Mouse (Mus musculus) gonadal fat pad, adult 2 months (tissue): ENCODE measurements at regions not wholly inside any gene's neighbourhood (a gene's known extent, or its start where the extent isn't known, plus 50 kb on each side); places are given as distances from the start of the nearest gene placed in this dataset.

Experiments used
- DNase-seq: peaks from one replicate; pipeline ENCODE4 v3.0.0-alpha.2; 2012; ENCODE audit warnings: low read depth

GRCm38 (mm10) chr5:106191141-106191540, 266.8 kb downstream of the Barhl2 start:
- DNase-seq, result no peak

- DNase-seq, result no peak
Measured at GRCm38 (mm10) chr5:106181726-106182125, 276.2 kb downstream of the Barhl2 start.

- no peak for DNase-seq
Measured at GRCm38 (mm10) chr5:106172162-106172561, 285.8 kb downstream of the Barhl2 start.

GRCm38 (mm10) chr5:106170405-106170804, 287.6 kb downstream of the Barhl2 start:
- DNase-seq, result no peak

GRCm38 (mm10) chr5:106167556-106167955, 290.4 kb downstream of the Barhl2 start:
- DNase-seq, result no peak

GRCm38 (mm10) chr5:106166266-106166665, 289.9 kb downstream of the Zfp326 start:
- DNase-seq, result no peak

GRCm38 (mm10) chr5:106164190-106164589, 287.8 kb downstream of the Zfp326 start:
- no peak for DNase-seq

- no peak for DNase-seq
Measured at GRCm38 (mm10) chr5:106162981-106163653, 286.8 kb downstream of the Zfp326 start.

- DNase-seq, result no peak
Measured at GRCm38 (mm10) chr5:106139109-106139508, 262.7 kb downstream of the Zfp326 start.

- no peak for DNase-seq
Measured at GRCm38 (mm10) chr5:106122928-106123327, 246.6 kb downstream of the Zfp326 start.

- DNase-seq, result no peak
Measured at GRCm38 (mm10) chr5:106119584-106119983, 243.2 kb downstream of the Zfp326 start.

- no peak for DNase-seq
Measured at GRCm38 (mm10) chr5:106113186-106113585, 236.8 kb downstream of the Zfp326 start.

- no peak for DNase-seq
Measured at GRCm38 (mm10) chr5:106108474-106108971, 232.2 kb downstream of the Zfp326 start.

GRCm38 (mm10) chr5:106102255-106102654, 225.9 kb downstream of the Zfp326 start:
- no peak for DNase-seq

GRCm38 (mm10) chr5:106098887-106099286, 222.5 kb downstream of the Zfp326 start:
- DNase-seq, result no peak

- DNase-seq, result no peak
Measured at GRCm38 (mm10) chr5:106089332-106089731, 213.0 kb downstream of the Zfp326 start.

GRCm38 (mm10) chr5:106088478-106089185, 212.3 kb downstream of the Zfp326 start:
- no peak for DNase-seq

GRCm38 (mm10) chr5:106083786-106084185, 207.4 kb downstream of the Zfp326 start:
- no peak for DNase-seq

- no peak for DNase-seq
Measured at GRCm38 (mm10) chr5:106082891-106083290, 206.5 kb downstream of the Zfp326 start.

GRCm38 (mm10) chr5:106067124-106067551, 190.8 kb downstream of the Zfp326 start:
- no peak for DNase-seq

GRCm38 (mm10) chr5:106066706-106067105, 190.3 kb downstream of the Zfp326 start:
- no peak for DNase-seq

- DNase-seq, result no peak
Measured at GRCm38 (mm10) chr5:106064366-106064765, 188.0 kb downstream of the Zfp326 start.

- no peak for DNase-seq
Measured at GRCm38 (mm10) chr5:106062926-106063325, 186.6 kb downstream of the Zfp326 start.
